Mouse (Mus musculus): ENCODE measurements at regions not wholly inside any gene's neighbourhood (a gene's known extent, or its start where the extent isn't known, plus 50 kb on each side); places are given as distances from the start of the nearest gene placed in this dataset.

DNA sequence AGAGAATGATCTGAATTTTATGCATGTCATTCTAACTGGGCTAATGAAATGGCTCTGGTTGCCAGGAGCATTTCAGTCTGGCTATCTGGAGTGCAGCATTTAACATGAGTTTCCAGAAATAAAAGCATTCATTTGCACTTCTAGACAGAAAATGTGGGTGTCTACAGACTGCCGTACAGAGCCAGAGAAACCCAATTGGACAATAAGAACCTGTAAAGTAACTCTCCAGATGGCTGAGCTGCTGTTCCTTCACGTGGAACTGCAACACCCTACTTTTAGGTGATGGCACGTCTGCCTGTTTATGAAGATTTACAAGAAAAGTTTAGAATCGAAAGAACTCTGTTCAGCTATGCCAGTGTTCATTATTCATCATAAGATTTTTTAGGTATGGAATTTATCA, 446.0 kb upstream of the Slitrk1 start:
- DNase-seq (ENCODE audit: low spot score in 2 of 2), result peak; percentile 60 to 94

Measured in frontal cortex, postnatal 36 days (tissue).